Mouse (Mus musculus) thymus, adult 2 months (tissue): Measurements from ENCODE around the gene Mrps27.

Experiments
- CTCF ChIP-seq: fragments of 200-500 bp; IDR thresholded peaks from 2 replicates; pipeline ENCODE4 v1.5.1; 2012; ENCODE audit warnings: mild to moderate bottlenecking, control low read depth, low read length, moderate library complexity, borderline replicate concordance; ENCODE audit not compliant: control insufficient read depth, poor library complexity, insufficient read depth; ENCODE audit errors: extremely low read depth
- POLR2A ChIP-seq: fragments of 200-500 bp; IDR thresholded peaks from 2 replicates; pipeline ENCODE4 v1.6.1; 2012; ENCODE audit warnings: mild to moderate bottlenecking, low read length, control low read depth, moderate library complexity; ENCODE audit not compliant: control insufficient read depth, poor library complexity, insufficient read depth; ENCODE audit errors: extremely low read depth

DNA sequence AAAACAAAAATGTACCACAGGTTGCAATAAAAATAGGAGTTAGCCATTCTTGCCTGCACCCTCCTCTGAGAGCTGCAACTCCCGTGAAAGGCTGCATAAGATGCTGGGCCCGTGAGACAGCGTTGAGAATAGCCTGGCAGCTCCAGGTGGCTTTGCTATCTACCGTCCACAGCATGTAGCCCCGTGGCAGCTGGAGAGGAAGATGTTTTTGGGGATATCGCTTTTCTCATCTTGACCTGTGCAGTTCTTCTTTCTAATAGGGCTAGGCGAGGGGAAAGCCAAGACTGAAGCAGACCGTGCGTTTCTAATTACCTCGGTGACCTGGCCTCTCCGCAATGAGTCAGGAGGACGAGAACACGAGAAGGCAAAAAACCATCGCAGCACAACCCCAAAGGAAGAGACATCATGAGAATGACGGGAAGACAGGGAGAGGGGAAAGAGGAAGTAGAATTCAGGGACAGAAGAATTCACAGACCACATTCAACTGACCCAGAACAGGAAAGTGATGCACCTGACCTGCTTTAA lies 29.9 kb upstream of the Mrps27 start:
- TF ChIP-seq CTCF = no peak
- no peak for TF ChIP-seq POLR2A
